In the genomic region with DNA sequence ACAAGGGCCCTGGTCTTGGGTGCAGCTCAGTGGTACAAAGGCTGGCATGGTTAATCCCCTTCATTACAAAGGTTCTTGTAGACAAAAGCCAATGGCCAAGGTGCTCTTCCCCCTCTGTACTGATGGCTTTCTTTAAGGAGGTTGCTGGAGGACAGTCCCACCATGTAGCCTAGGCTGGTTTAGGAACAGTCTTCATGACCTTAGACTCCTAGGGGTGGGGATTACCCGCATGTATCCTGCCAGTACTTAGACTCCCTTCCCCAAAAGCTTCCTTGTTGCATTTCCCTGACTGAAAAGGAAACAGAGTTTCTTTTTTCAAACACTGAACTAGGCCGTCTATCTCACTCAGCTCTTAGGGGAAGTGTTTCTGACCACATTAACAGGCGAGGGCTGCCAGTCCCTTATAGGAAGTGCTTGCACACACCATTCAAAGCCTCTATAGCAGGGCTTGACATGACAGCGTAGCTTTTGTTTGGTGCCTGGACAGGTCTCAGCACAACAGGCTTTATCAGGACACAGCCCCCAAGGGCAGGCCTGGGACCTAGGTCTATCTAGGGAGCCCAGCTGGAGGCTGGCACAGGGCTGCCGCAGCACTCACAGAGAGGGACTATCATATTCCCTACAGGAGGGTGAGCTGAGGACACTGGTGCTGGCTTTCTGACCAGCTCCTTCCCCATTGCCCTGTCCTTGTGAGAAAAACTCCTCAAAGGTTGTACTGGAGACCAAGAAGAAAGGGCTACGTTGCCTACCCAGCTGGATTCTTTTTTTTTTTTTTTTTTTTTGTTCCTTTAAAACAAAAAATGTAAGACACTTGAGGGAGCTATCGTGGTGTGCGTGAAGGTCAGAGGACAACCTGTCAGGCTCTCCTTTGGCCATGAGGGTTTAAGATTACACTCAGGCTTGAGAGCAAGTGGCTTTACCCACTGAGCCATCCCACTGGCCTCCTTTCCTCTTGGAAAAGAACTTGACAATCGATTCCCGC, we compare ENCODE assay signal across 8 mouse cellular contexts. TPM values are rescaled to one million over a fixed set of nuclear protein-coding genes. Genes with fewer than 3 reads are reported as not detected.
DNase-seq lines count a peak whose midpoint lies in the region; ATAC-seq and TF ChIP-seq lines count a peak whose summit lies in the region.

No protein-coding gene starts in this region.

- H3K27ac ChIP-seq in CH12.LX (ENCODE audit: insufficient read depth, low read depth): no peak overlapping the region
- peak overlapping the region; percentile 71 for H3K27ac ChIP-seq in heart, postnatal 0 days (ENCODE audit: low read depth)

- H3K4me3 ChIP-seq in CH12.LX (replicated peaks in 1 of 3; ENCODE audit: low read depth in 2 of 3, low read length in 2 of 3, poor library complexity in 1 of 3): no peak overlapping the region
- no peak overlapping the region for H3K4me3 ChIP-seq in heart, postnatal 0 days (ENCODE audit: low read depth, low read length)

- in situ Hi-C loops in CH12.LX (cut with MboI; ENCODE audit: low pct_ligation_motif_present, low pct_unique_long_range_greater_than_20kb, low sequenced_read_pairs): no loop called here

- H3K4me2 ChIP-seq in CH12.LX (ENCODE audit: insufficient read depth, low read depth, poor library complexity, severe bottlenecking): no peak overlapping the region
- H3K4me2 ChIP-seq in heart, postnatal 0 days (ENCODE audit: low read depth, low read length): no peak overlapping the region

- no peak for TF ChIP-seq CTCF in CH12.LX (conservative IDR thresholded peaks at IDR 0.05 in 1 of 2, IDR thresholded peaks at IDR 0.05 in 1 of 2; ENCODE audit: low read depth in 2 of 2, low read length in 2 of 2)
- TF ChIP-seq CTCF in heart, postnatal 0 days (IDR thresholded peaks at IDR 0.05; ENCODE audit: low read depth): no peak

- WGBS in heart, postnatal 0 days: 49% methylated on average over 10 of the region's 10 CpGs

- H3K9me3 ChIP-seq in CH12.LX (replicated peaks; ENCODE audit: low read length): peaks cover 6% of the 10 kb centered on the region
- H3K9me3 ChIP-seq in heart, postnatal 0 days (replicated peaks; ENCODE audit: control insufficient read depth, low read length): no peaks in the 10 kb centered on the region

- H3K4me1 ChIP-seq in CH12.LX (ENCODE audit: control insufficient read depth in 1 of 2, insufficient read depth in 2 of 2): peaks cover 0 to 12% of the 10 kb centered on the region in 2 experiments; a peak in 2 of 4 replicates
- H3K4me1 ChIP-seq in heart, postnatal 0 days (ENCODE audit: control insufficient read depth, insufficient read depth): peaks cover 15% of the 10 kb centered on the region; the same call in 1 of the 2 replicates

- no peak for TF ChIP-seq RAD21 in CH12.LX (IDR thresholded peaks at IDR 0.05; ENCODE audit: low read depth, low read length)

- peak; percentile 98 for ATAC-seq in heart, postnatal 0 days (ENCODE audit: insufficient read depth, low read depth)

- TF ChIP-seq POLR2A in CH12.LX (IDR thresholded peaks at IDR 0.05; ENCODE audit: low read depth, low read length): no peak

- no peaks in the 10 kb centered on the region for H3K27me3 ChIP-seq in CH12.LX (replicated peaks)
- no peaks in the 10 kb centered on the region for H3K27me3 ChIP-seq in heart, postnatal 0 days (ENCODE audit: control insufficient read depth, insufficient read depth, low read length)

- H3K36me3 ChIP-seq in CH12.LX (replicated peaks in 1 of 2; ENCODE audit: control insufficient read depth in 1 of 2, insufficient read depth in 1 of 2, low read length in 1 of 2): peaks cover 59 to 95% of the 10 kb centered on the region in 2 experiments
- H3K36me3 ChIP-seq in heart, postnatal 0 days (replicated peaks; ENCODE audit: control insufficient read depth, insufficient read depth, low read length): peaks cover 67% of the 10 kb centered on the region

- peak; percentile 19 for DNase-seq in CH12.LX (ENCODE audit: extremely low read depth)
- peak; percentile 60 for DNase-seq in c-Kit-positive CD71-positive TER-119-negative erythroid progenitor cells, embryonic 14.5 days (ENCODE audit: low read depth)
- DNase-seq in heart, postnatal 0 days (ENCODE audit: low spot score): peak; percentile 81
- DNase-seq in monocyte, adult 2 months (ENCODE audit: low read depth in 1 of 2, low spot score in 2 of 2): peak; percentile 27 to 36
- DNase-seq in left cerebral cortex, adult 8-10 months (ENCODE audit: low spot score in 2 of 2): no peak
- no peak for DNase-seq in right cerebral cortex, postnatal 14 days
- DNase-seq in adrenal gland, postnatal 4 days (ENCODE audit: low spot score in 2 of 2): no peak
- DNase-seq in embryo, embryonic 10.5 days (ENCODE audit: low spot score): no peak

- TF ChIP-seq EP300 in CH12.LX (IDR thresholded peaks at IDR 0.05; ENCODE audit: low read length): no peak
- TF ChIP-seq EP300 in heart, postnatal 0 days (IDR thresholded peaks at IDR 0.05; ENCODE audit: low read depth): no peak

- H3K9ac ChIP-seq in CH12.LX (ENCODE audit: insufficient read depth, low read depth): no peak overlapping the region
- H3K9ac ChIP-seq in heart, postnatal 0 days (replicated peaks; ENCODE audit: low read depth, low read length): no peak overlapping the region; the same call in 1 of the 2 replicates

- dilution Hi-C loops in CH12.LX (cut with MboI; ENCODE audit: extremely low pct_ligation_motif_present, extremely low pct_unique_long_range_greater_than_20kb, low sequenced_read_pairs): no loop called here

- H3K79me2 ChIP-seq in CH12.LX (replicated peaks; ENCODE audit: control insufficient read depth, extremely low read depth, insufficient read depth, poor library complexity, severe bottlenecking): no peaks in the 10 kb centered on the region

TF ChIP-seq in CH12.LX, 34 proteins besides CTCF, POLR2A, EP300 and RAD21:
- TF ChIP-seq PAX5 (IDR thresholded peaks at IDR 0.05; ENCODE audit: low read length): no peak
- no peak for TF ChIP-seq TBP (conservative IDR thresholded peaks at IDR 0.05; ENCODE audit: low read depth, low read length)
- TF ChIP-seq ZNF384 (IDR thresholded peaks at IDR 0.05; ENCODE audit: low read depth, low read length): peak; percentile 58
TF ChIP-seq in CH12.LX: peak in this region for 1.

RNA-seq across cellular contexts. Expression of a gene that starts 32.9 kb away (rescaled TPM):
- 35.3 and 38.1 TPM in 2 replicates for total RNA-seq in CH12.LX (2012; rRNA removed)
- 53.6 and 60.5 TPM in 2 replicates for total RNA-seq in CH12.LX (2014; rRNA removed)
- 190 and 223 TPM in 2 replicates for polyA plus RNA-seq in CH12.LX (2012; ENCODE audit: insufficient read length, low read depth)
- total RNA-seq in heart, postnatal 0 days (2014; rRNA removed; ENCODE audit: low replicate concordance): 32.0 and 36.3 TPM in 2 replicates
- 492 and 553 TPM in 2 replicates for polyA plus RNA-seq in heart, postnatal 0 days (2015; fragmentation: Nextera tagmentation; extraction: Ambion mirVana)
- 10 to 100 TPM; 34.5 to 61.7 (median 53.5) TPM for total RNA-seq in left cerebral cortex, adult 8-10 months (2022)
- total RNA-seq in adrenal gland, postnatal 4 days (2021): 100 to 1,000 TPM; 130 to 162 TPM

RNA-seq across cellular contexts. Expression of a gene that starts 56.0 kb away (rescaled TPM):
- total RNA-seq in CH12.LX (2012; rRNA removed) (82.6 and 85.5 TPM in 2 replicates), CH12.LX (2014; rRNA removed) (182 and 200 TPM in 2 replicates)
- 82.4 and 99.8 TPM in 2 replicates for polyA plus RNA-seq in CH12.LX (2012; ENCODE audit: insufficient read length, low read depth)
- 33.8 and 35.0 TPM in 2 replicates for total RNA-seq in heart, postnatal 0 days (2014; rRNA removed; ENCODE audit: low replicate concordance)
- 15.1 and 15.9 TPM in 2 replicates for polyA plus RNA-seq in heart, postnatal 0 days (2015; fragmentation: Nextera tagmentation; extraction: Ambion mirVana)
- total RNA-seq in left cerebral cortex, adult 8-10 months (2022): 10 to 100 TPM; 16.8 to 22.9 (median 17.5) TPM
- 10 to 100 TPM; 75.9 to 78.2 TPM for total RNA-seq in adrenal gland, postnatal 4 days (2021)

RNA-seq across cellular contexts. Expression of a gene that starts 56.1 kb away (rescaled TPM):
- 227 and 351 TPM in 2 replicates for total RNA-seq in CH12.LX (2012; rRNA removed)
- 281 and 286 TPM in 2 replicates for total RNA-seq in CH12.LX (2014; rRNA removed)
- polyA plus RNA-seq in CH12.LX (2012; ENCODE audit: insufficient read length, low read depth): 317 and 327 TPM in 2 replicates
- 3.6 and 4.7 TPM in 2 replicates for total RNA-seq in heart, postnatal 0 days (2014; rRNA removed; ENCODE audit: low replicate concordance)
- polyA plus RNA-seq in heart, postnatal 0 days (2015; fragmentation: Nextera tagmentation; extraction: Ambion mirVana): 8.5 and 8.9 TPM in 2 replicates
- 1 to 10 TPM; 5.3 to 8.7 (median 7.0) TPM for total RNA-seq in left cerebral cortex, adult 8-10 months (2022)
- 10 to 100 TPM; 18.2 to 23.8 TPM for total RNA-seq in adrenal gland, postnatal 4 days (2021)

Comparison
In these comparisons a context has a peak if more than half of its experiments do, and no peak if none do; other contexts are left out.
1. DNase-seq: peak in CH12.LX (single experiment), c-Kit-positive CD71-positive TER-119-negative erythroid progenitor cells, embryonic 14.5 days (single experiment), heart, postnatal 0 days (single experiment) and monocyte, adult 2 months (2 of 2); none in left cerebral cortex, adult 8-10 months (0 of 2), right cerebral cortex, postnatal 14 days (single experiment), adrenal gland, postnatal 4 days (0 of 2) and embryo, embryonic 10.5 days (single experiment).
2. RNA of a gene that starts 56.1 kb away (total RNA-seq): 227 to 351 TPM in CH12.LX; 18.2 to 23.8 TPM in adrenal gland, postnatal 4 days, 5.3 to 8.7 TPM in left cerebral cortex, adult 8-10 months and 3.6 to 4.7 TPM in heart, postnatal 0 days; every median in the first group is over 4 times any median in the second.